Mouse (Mus musculus) megakaryocyte, embryonic 14.5 days (primary cell): ENCODE measurements around the gene Setd1a.

Experiments
- FLI1 ChIP-seq: IDR thresholded peaks from 2 replicates; pipeline ENCODE4 v1.6.1; 2012; ENCODE audit warnings: low read length, inconsistent platforms, mixed read lengths
- GATA1 ChIP-seq: IDR thresholded peaks from 3 replicates; pipeline ENCODE4 v1.6.1; 2012; ENCODE audit warnings: mixed read lengths, low read length, inconsistent platforms, borderline replicate concordance

DNA sequence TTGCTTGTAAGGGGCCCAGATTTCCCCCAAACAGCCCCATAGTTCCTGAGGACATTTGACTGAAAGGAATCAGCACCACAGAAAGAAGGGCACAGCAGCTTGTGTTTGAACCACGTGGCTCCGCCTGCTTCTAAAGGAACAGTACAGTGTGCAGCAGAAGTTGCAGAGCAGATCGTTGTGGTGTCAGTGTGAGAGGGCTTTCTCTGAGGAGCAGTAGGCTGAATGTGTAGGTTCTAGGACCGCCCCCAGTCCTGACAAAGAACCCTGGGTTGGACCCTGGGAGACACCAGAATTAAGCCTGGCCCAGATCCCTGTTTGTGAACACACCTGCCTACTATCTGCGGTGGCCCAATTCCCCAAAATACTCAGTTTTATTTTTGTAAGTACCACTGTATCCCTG is 5.2 kb upstream of the Setd1a start:
- no peak for TF ChIP-seq FLI1
- no peak for TF ChIP-seq GATA1
